Mouse (Mus musculus) heart, postnatal 36 days (tissue): ENCODE data around the gene Cdcp1. TPM values are rescaled to one million over a fixed set of nuclear protein-coding genes. Genes with fewer than 3 reads are reported as not detected.

Experiments
- DNase-seq, 2 experiments: peaks; one replicate each; pipeline ENCODE4 v3.0.0; 2021 to 2022
- intact Hi-C: fragments of 180-260 bp; cut with DNase I; formaldehyde crosslinking; loops from one replicate; pipeline ENCODE4 v1.15.1; 2025
- total RNA-seq, 2 experiments: library from RNA; stranded (reverse); gene quantifications; 2 replicates each; pipeline ENCODE4 v1.2.3; 2021

Gene Cdcp1
- total RNA-seq, 2 experiments from 2014 or later: 0.11 to 0.17 TPM

DNA sequence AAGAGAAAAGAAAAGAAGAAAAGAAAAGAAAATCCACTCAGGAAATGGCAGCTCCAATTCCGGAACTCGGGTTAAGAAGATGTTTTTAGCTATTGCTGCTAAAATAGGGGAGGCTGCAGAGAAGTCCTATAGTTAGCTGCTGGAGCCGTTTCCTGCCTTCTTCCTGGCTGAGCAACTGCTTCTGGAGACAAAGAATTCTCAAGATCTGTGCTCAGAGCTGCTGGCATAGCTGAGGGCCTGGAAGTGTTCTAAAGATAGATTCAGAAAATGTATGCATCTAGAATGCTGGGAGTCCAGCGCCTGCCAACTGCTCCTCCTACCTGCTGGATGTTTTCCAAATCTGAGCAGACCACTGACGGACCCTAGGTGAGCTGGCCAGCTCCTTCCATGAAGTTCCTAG, 4.0 kb upstream of the Cdcp1 start:
- no peak for DNase-seq
- intact Hi-C loops: no loop called here

DNA sequence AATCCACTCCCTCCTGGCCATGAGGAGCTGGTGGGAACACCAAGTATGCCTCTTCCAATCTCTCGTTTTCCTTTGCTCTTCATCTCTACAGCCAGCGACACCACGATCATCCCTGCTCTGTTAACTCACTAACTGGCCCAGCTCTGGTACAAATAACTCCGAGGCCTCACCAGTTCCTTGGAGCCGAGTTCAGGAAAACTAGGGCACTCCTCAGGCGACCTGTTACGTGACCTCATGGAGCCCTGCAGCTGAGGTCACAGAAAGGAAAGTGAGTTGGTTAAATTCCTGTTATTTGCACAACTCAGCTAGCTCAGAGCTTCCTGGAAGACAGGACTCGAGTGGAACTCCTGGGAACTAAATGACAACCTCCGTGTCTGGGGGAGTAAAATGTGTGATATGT, 2.5 kb downstream of the Cdcp1 start:
- intact Hi-C loops: no loop called here
- no peak for DNase-seq

DNA sequence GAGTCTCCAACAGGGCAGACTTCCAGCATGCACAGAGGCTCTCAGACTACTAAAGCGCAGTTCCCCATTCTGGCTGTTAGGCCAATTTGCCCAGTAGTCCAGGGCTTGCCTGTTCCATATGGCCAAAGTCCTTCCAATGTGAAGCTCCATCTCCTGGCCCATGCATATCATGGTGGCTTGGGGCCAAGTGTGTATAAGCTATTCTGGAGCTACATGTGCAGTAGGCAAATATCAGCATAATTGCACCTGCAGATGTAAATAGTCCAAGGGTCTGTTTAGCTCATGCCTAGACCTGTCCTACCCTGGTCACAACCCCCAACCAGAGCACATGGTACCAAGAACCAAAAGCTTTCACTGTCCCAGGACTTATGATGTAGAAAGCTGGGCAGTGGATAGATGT, 7.9 kb downstream of the Cdcp1 start:
- intact Hi-C loops: no loop called here
- no peak for DNase-seq

DNA sequence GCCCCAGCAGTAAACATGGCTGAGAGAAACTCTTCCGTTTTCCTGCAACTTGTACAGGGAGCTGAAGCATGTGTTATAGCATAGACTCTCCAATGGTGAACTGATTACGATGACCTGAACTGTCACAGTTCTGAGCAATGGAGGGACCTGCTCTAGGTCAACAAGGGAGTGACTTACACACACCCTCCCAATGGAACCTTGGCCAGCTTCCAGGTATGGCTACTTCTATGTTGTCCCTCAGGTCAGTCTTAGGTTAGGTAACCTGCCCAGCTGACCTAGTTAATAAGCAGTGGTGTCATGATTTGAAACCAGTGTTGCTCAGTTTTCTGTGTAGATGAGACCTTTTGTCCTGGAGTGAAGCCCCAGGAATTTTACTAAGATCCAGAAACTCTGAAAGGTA, 8.9 kb downstream of the Cdcp1 start:
- no peak for DNase-seq
- intact Hi-C loops: no loop called here

DNA sequence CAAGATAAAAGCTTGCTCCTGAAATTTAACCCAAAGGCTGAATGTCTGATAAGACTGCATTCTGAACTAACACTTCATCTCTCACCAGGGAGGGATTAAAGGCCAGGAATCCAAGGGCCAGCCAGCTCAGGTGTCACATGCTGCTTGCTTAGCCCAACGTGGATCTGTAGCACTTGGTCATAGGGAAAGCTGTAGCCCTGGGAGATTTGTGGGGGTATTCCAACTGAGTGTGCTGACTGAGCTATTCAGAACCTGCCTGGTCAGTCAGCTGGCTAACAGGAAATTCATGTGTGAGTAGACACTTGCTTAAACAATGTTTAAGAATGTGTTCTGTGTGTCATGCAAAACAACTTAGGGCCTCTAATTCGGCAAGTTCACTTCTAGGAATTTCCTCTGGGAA, 9.3 kb downstream of the Cdcp1 start:
- DNase-seq: no peak
- intact Hi-C loops: no loop called here

DNA sequence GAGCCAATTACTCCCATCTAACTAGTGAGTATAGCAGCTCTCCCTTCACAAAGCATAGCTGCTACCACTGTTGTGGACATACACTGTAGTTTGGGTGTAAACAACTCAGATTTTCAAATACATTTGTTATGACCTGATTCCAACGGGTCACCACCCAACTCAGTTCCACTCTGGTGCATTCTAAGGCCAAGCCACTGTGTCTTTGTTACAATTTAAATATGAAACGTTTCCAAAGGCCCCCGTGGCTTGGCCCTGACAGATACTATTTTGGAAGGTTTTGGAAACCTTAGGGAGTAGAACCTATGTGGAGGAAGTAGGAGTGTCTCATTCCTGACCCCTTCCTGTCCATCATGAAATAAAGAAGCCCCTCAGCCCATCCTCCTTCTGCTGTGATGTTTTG, 15.7 kb downstream of the Cdcp1 start:
- intact Hi-C loops: no loop called here
- no peak for DNase-seq

DNA sequence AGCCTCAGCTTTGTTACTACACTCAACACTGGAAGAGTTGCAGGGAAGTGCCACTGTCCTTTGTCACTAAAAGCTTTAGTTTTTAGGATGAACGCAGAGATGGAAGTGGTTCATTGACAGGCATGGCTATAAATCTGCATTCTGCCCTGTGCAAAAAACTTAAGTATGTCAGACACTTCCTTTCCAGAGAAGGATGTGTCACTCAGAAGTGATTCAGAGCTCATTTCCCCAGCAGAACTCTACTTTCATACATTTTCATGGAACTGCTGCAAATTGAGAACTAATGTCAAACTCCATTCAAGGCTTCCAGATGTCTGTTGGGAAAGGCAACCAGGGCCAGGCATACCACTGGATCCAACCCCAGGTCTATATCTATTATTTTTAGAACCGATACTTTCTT, 27.6 kb downstream of the Cdcp1 start:
- no peak for DNase-seq
- intact Hi-C loops: no loop called here

DNA sequence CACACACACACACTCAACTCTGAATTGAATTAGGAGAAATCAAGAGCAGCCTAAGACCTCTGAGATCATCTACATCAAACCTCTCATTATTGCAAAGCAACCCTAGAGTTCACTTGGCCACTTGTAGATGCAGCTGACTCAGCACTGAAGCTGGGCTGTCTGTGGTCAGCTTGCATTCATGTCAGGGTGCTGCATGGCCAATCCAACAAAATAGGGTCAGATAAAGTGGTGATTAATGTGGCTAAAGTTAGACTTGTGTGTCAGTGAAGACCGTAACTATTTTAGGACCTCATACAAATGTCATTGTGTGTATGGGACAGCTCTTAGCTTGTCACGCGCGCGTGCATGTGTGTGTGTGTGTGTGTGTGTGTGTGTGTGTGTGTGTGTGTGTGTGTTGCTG, 28.2 kb downstream of the Cdcp1 start:
- peak in 1 of 2 experiments; percentile 17 for DNase-seq

DNA sequence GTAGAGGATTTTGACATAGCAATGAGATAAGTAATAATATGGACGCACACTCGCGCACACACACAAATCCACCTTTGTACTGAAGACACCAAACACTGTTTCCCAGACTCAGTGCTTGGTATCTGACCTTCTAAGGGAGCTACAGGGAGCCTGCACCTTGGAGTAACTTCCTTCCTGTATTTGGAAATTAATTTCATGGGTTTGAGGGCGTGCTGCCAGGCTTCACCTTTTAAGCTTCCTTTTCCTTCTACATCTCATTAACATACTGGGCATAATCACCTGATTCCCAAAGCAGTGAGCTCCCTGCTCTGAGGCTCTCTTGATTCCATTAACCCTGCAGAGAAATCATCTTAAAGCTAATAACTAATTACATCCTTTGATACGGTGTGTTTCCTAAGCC, 29.7 kb downstream of the Cdcp1 start:
- intact Hi-C loops: no loop called here
- DNase-seq: no peak

More for the DNA sequence above, 28.2 kb downstream of the Cdcp1 start:
- intact Hi-C loops: no loop called here

DNA sequence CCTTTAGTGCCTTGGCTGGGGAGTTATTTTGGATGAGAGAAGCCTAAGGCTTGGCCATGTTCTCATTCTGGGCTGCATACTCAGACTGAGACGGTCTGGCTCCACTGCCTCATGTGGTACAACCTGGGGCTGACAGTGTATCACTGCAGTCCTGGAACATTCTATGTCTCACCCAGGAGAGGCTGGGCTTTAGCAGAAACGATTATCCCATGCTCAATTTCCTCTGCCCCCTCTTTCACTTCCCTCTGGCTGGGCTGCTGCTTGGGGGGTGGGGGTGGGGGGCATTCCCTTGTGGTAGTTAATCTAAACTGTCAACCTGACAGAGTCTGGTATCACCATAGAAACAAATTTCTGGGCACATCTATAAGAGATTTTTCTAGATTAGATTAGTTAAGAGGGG, 30.3 kb downstream of the Cdcp1 start:
- DNase-seq: no peak

DNA sequence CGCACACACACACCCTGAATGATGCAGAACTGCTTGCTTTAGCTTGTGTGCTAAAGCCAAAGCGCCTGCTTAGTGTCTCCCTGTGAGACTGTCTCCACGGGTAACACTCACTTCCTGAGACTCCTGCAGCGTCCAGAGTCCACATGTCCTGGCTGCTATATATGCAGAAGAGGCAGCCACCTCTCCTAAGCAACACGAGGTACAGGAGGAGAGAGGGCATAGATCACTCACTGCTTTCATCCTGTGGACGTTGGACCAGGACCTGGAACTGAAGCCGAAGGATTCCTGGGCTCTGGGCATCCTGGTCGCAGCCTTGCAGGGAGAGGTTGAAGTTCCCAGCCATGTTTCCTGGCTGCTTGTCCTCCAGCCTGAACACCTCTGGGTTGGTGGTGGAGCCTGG, 32.6 kb downstream of the Cdcp1 start:
- no peak for DNase-seq
- intact Hi-C loops: no loop called here

More for the DNA sequence above, 30.3 kb downstream of the Cdcp1 start:
- intact Hi-C loops: no loop called here

DNA sequence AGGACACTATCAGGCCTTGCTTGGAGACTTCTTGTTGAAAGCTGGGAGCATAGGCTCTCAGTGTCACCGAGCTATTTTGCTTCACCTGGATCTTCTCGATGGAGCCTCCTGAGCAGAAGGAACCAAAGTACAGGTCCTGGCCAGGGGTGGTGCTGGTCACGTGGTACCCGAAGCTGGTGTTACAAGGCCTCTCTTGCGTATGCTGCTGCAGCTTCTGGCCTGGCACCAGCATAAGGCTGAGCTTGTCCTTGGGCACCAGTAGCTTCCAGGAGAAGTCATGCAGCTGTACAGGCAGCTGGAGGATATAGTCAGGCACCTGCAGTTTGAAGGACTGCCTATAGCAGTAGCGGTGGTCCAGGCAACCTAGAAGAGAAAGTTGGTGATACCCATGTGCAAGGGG, 35.8 kb downstream of the Cdcp1 start:
- intact Hi-C loops: no loop called here
- no peak for DNase-seq

DNA sequence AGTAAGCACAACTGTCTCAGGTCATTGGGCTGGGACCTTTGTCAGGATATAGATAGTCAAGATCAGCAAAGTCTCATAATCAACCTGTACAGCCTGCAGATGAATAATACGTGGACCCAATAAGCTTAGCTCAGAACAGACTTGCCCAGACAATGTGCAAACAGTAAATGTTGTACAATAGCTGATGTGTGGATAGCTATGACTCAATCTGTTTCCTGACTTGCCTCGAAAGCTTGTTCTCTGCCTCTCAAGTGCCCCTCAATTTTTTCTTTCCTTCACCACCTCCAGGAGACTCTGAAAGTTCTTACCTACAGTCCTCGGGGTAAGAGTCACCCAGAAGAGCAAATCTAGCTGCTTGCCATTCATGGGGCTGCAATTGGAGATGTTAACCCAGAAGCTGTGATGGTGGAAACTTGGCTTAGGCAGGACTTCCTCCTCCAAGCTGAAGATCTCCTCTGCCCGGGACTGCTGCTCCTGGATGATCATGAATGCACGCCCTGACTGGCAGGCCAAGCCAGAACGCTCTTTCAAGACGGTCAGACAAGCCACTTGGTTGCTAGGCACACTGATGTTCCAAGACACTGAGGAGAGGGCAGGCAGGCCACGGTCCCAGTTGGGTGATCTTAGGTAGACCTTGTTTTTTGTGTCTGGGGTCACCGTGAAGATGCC, 38.3 kb downstream of the Cdcp1 start:
- intact Hi-C loops: no loop called here
- DNase-seq: no peak

DNA sequence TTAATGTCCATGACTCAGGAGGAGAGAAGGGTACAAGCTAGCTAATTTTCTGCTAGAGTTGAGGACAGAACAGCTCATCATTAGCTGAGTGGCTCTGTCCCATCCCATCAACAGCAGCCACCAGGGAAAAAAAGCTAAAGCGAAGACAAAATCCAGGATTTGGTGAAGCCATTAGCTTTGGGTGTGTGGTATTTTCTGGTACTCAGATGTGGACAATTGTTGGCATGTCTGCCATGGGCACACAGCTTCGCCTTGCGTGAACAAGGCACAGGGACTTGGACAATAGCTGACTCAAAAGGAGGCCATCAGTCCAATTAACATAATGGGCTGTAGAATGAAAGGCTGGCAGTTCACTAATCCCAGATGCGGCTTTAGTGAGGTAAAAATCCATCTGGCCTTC, 41.5 kb downstream of the Cdcp1 start:
- DNase-seq: no peak
- intact Hi-C loops: no loop called here

DNA sequence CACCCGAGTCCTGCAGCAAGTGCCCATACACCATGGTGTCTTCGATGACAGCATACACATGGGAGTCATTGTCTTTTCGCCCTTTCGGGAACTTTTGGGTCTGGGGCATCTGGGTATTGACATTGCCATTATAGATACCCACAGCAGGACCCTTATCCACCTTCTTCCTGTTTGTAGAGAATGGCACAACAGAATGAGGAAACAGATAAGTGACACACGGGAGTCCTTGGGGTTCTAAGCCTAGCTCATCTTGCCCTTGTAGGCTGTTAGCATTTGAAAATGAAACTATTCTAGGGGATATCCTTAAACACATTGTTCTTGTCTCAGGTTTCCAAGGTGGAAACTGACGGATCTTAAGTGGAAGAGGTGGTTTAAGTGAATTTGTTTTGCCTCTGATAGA, 42.1 kb downstream of the Cdcp1 start:
- intact Hi-C loops: no loop called here
- DNase-seq: no peak

DNA sequence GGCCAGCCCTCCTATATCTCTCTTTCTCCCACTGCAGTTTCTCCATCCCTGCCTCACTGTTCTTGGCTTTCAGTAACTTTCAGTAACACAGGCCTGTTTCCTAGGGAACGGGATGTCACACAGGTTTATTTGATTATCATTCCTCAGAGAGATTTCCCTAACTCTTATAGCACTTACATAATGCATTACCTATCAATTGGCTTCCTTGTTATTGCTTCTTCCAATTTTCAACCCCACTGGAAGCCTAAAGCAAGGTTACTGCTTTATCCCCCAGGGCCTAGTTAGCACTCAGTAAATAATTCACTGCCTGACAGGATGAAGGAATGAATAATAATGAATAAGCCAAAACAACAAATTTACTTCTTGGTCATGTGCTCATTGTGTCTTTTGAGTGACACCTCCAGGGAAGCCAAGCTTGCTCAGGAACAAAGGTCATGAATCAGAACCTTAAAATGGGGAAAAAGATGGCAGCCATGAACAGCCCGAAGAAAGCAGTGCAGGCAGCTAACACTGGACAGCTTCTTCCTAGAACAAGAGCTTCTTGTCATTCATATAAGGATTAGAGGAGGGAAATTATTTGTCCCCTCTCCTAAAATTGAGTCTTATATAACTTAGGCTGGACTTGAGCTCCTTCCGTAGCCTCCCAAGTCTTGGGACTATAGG, 49.9 kb downstream of the Cdcp1 start:
- DNase-seq: no peak
- intact Hi-C loops: no loop called here

DNA sequence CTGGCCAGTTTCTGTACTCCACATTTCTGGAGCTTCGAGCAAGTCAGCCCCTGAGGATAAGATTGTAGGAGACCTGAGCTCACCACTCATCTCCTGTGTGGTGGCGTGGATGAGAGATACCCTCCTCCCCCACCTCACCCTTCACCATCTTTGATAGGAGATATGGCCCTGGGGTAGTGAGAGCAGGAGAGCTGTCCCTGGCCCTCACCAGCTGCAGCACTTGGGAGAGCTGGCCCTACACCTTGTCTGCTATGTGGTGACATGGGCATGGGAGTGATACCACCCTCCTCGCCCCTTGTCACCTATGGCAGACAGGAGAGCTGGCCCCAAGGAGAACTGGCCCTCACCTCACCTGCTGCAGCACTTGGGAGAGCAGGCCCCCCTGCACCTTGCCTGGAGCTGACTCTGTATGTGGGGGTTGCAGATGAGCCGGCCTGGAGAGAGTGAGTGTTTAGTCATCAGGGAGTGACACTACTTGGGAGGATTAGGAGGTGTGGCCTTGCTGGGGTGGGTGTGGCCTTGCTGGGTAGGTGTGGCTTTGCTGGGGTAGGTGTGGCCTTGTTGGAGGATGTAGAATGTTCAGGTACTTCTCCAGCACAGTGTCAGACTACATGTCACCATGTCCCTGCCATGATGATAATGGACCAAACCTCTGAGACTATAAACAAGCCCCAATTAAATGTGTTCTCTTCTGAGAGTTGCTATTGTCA, 52.7 kb downstream of the Cdcp1 start:
- no peak for DNase-seq
- intact Hi-C loops: no loop called here

DNA sequence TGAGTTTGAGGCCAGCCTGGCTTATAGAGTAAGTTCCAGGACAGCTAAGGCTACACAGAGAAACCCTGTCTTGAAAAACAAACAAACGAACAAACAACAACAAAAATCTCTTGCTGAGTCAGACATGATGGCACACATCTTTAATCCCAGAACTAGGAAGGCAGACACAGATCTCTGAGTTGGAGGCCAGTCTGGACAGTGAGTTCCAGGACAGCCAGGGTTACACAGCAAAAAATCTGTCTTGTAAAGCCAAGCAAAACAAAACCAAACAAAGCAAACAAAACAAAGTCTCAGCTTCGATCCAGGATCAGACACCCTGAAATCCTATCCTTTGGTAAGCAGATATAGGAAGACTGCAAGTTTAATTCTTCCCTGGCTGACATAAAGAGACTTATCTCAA, 54.0 kb downstream of the Cdcp1 start:
- intact Hi-C loops: no loop called here
- no peak for DNase-seq

DNA sequence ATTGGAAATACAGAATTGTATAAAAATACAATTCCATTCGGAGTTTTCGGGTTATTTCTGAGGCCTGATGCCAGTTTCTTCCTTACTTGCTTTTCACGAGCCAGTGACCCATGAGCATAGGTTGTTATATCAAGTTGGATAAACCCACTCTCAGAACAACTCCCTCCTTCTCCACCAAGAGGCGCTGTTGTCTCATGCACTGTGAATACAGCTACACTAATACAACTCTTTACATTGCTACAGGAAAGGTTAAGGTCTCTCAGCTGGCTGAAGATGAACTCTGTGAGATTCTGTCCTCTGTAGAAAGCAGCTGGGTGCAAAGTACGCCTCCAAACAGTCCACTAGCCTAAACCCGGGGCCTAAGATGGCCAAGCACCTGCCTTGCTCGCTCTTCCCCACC, 56.5 kb downstream of the Cdcp1 start:
- peak; percentile 63 to 72 for DNase-seq
- intact Hi-C loops: loop anchor here (1.0 to 10.0 kb wide), 5 partner anchors 37 to 425 kb away; partner anchors contain the start of gene Sacm1l

DNA sequence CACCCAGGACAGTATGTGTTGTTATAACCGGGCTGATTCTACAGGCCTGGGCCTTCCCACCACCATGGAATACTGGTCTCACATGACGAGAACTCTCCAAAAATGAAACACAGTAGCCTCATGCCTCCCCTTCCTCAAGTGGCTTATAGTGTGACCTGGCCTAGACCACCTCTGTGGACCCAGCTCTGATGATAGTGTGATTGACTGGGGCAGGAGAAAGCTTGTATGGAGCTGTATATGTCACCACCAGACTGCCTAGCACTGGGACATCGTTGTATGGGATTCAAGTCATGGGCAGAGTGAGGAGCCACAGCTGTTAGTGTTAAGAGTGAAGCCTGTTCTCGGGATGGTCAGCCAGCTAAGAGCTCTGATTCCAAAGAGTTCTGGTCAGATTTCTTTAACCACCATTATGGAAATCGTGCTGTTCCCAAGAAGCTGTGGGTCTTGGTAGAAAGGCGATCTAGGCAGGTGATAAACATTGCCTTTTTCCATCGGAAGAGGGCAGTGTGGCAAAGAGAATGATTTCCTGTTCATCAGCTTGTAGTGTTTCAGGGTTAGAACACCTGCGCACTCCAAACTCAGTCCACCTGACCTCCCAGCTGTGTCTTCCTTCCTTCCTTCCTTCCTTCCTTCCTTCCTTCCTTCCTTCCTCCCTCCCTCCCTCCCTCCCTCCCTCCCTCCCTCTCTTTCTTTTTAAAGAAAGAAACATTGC, 57.6 kb downstream of the Cdcp1 start:
- peak in 1 of 2 experiments; percentile 20 for DNase-seq

DNA sequence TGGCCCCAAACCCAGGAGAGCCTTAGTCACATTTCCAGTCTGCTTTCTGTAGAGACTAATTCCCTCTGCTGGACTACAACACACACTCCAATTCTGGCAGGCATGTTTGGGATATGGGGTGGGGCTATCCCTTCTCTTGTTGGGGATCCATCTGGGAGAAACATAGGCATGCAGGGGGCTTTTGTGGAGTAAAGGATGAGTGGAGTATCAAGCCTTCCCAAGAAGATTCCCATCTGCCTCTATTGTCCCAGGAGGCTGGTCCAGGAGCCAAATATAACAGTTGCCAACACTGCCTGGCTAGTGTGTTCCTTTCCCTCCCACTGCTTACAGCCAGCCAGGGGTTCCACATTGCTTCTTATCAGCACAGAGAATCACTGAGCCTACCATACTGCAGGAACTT, 58.1 kb downstream of the Cdcp1 start:
- intact Hi-C loops: loop anchor here (2.0 to 10.0 kb wide), 4 partner anchors 35 to 423 kb away; partner anchors contain the start of gene Sacm1l
- peak; percentile 49 to 51 for DNase-seq

More for the DNA sequence above, 57.6 kb downstream of the Cdcp1 start:
- intact Hi-C loops: loop anchor here (2.0 to 10.0 kb wide), 4 partner anchors 36 to 423 kb away; partner anchors contain the start of gene Sacm1l
